Mouse (Mus musculus): ENCODE measurements at regions not wholly inside any gene's neighbourhood (a gene's known extent, or its start where the extent isn't known, plus 50 kb on each side); places are given as distances from the start of the nearest gene placed in this dataset.
A peak's percentile ranks its signal among the peaks of the same experiment; 100 is the strongest.

DNA sequence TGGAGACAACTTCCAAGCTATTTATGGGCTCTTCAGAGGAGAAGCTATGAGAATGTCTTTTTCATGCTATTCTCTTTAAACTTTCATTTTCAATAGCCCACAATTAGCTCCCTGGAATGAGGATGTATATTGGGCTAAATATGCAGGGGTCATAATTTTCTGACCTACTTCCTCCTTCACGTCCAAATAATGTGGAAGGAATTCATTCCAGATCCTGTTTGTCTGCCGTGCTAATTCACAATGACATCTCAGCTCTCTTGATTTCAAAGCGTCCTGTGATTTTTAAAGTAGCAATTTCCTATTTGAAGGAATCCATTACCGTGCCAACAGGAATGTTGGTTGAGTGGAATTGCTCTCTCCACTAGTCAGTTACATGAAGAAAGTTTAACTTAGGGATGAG is 261.7 kb upstream of the Marcks start:
- Histone ChIP-seq H3K9me3 (replicated peaks) (no peaks in the 10 kb centered on the region), H3K27ac (ENCODE audit: poor library complexity, severe bottlenecking) (no peak overlapping the region), H3K4me3 (no peak overlapping the region), H3K27me3 (replicated peaks) (no peaks in the 10 kb centered on the region), H3K36me3 (no peaks in the 10 kb centered on the region), H3K9ac (no peak overlapping the region), H3K4me1 (replicated peaks) (peaks cover 15% of the 10 kb centered on the region), H3K4me2 (no peak overlapping the region)
- no peak for ATAC-seq (ENCODE audit: insufficient number of reproducible peaks, low FRiP score)
- WGBS, result 38% methylated on average over 4 of the region's 4 CpGs

GRCm38 (mm10) chr10:37397271-37397991 is 258.7 kb upstream of the Marcks start:
- H3K36me3 ChIP-seq, result no peaks in the 10 kb centered on the region
- peak; percentile 91 for ATAC-seq (ENCODE audit: insufficient number of reproducible peaks, low FRiP score)
- peak overlapping the region; percentile 60; the same call in 1 of the 2 replicates for H3K9ac ChIP-seq
- H3K27me3 ChIP-seq (replicated peaks), result no peaks in the 10 kb centered on the region
- peak overlapping the region; percentile 86 for H3K27ac ChIP-seq (ENCODE audit: poor library complexity, severe bottlenecking)
- peaks cover 15% of the 10 kb centered on the region for H3K4me1 ChIP-seq (replicated peaks)
- peak overlapping the region; percentile 70 for H3K4me2 ChIP-seq
- no peaks in the 10 kb centered on the region for H3K9me3 ChIP-seq (replicated peaks)
- WGBS, result 3% methylated on average over 18 of the region's 18 CpGs
- H3K4me3 ChIP-seq, result peak overlapping the region; percentile 42

GRCm38 (mm10) chr10:37390011-37390410 is 251.3 kb upstream of the Marcks start:
- ATAC-seq (ENCODE audit: insufficient number of reproducible peaks, low FRiP score), result no peak
- Histone ChIP-seq H3K27me3 (replicated peaks) (no peaks in the 10 kb centered on the region), H3K36me3 (no peaks in the 10 kb centered on the region), H3K4me2 (no peak overlapping the region), H3K27ac (ENCODE audit: poor library complexity, severe bottlenecking) (no peak overlapping the region), H3K9ac (no peak overlapping the region), H3K4me3 (no peak overlapping the region), H3K9me3 (replicated peaks) (no peaks in the 10 kb centered on the region; the same call in 1 of the 2 replicates), H3K4me1 (replicated peaks) (no peaks in the 10 kb centered on the region)
- WGBS, result 80% methylated on average over 3 of the region's 3 CpGs

GRCm38 (mm10) chr10:37386216-37386615 is 247.5 kb upstream of the Marcks start:
- no peaks in the 10 kb centered on the region for H3K36me3 ChIP-seq

DNA sequence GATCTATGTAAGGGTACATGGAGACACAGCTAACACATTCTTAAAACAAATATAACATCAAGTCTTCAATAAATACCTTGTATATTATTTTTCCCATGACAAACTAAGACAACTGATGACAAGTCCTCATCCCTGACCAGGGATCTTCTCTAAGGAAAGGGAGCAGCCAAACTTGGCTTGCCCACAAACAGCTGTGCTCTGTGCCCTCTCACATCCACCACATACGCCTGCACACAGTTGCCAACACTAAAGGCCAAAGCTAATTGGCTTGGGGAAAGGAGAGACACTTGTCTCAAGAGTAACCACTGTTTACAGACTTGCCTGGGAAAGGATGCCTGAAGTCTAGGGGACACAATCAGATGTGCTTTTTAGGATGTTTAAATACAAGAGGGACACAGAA is 241.3 kb upstream of the Marcks start:
- no peak overlapping the region for H3K9ac ChIP-seq
- no peaks in the 10 kb centered on the region for H3K36me3 ChIP-seq

More at GRCm38 (mm10) chr10:37386216-37386615, 247.5 kb upstream of the Marcks start:
- Histone ChIP-seq H3K4me1 (replicated peaks) (peaks cover 3% of the 10 kb centered on the region; the same call in 1 of the 2 replicates), H3K27me3 (replicated peaks) (no peaks in the 10 kb centered on the region), H3K9me3 (replicated peaks) (no peaks in the 10 kb centered on the region; the same call in 1 of the 2 replicates), H3K4me2 (no peak overlapping the region), H3K9ac (no peak overlapping the region), H3K4me3 (no peak overlapping the region), H3K27ac (ENCODE audit: poor library complexity, severe bottlenecking) (no peak overlapping the region)
- no peak for ATAC-seq (ENCODE audit: insufficient number of reproducible peaks, low FRiP score)

GRCm38 (mm10) chr10:37378002-37378702 is 239.4 kb upstream of the Marcks start:
- H3K27me3 ChIP-seq (replicated peaks), result no peaks in the 10 kb centered on the region
- peak overlapping the region; percentile 16; the same call in 1 of the 2 replicates for H3K4me2 ChIP-seq
- no peaks in the 10 kb centered on the region for H3K9me3 ChIP-seq (replicated peaks)
- H3K4me1 ChIP-seq (replicated peaks), result peaks cover 12% of the 10 kb centered on the region
- WGBS, result 7% methylated on average over 4 of the region's 4 CpGs
- no peak overlapping the region for H3K9ac ChIP-seq
- no peak for ATAC-seq (ENCODE audit: insufficient number of reproducible peaks, low FRiP score)
- H3K36me3 ChIP-seq, result no peaks in the 10 kb centered on the region
- no peak overlapping the region for H3K27ac ChIP-seq (ENCODE audit: poor library complexity, severe bottlenecking)
- no peak overlapping the region for H3K4me3 ChIP-seq

More for the DNA sequence above, 241.3 kb upstream of the Marcks start:
- no peak for ATAC-seq (ENCODE audit: insufficient number of reproducible peaks, low FRiP score)
- Histone ChIP-seq H3K4me1 (replicated peaks) (peaks cover 12% of the 10 kb centered on the region), H3K4me3 (no peak overlapping the region), H3K4me2 (no peak overlapping the region), H3K27me3 (replicated peaks) (no peaks in the 10 kb centered on the region), H3K27ac (ENCODE audit: poor library complexity, severe bottlenecking) (no peak overlapping the region), H3K9me3 (replicated peaks) (no peaks in the 10 kb centered on the region)
- 77% methylated on average over 1 of the region's 1 CpGs for WGBS

- Histone ChIP-seq H3K27ac (ENCODE audit: poor library complexity, severe bottlenecking) (no peak overlapping the region), H3K9ac (no peak overlapping the region), H3K4me2 (no peak overlapping the region), H3K4me3 (no peak overlapping the region), H3K9me3 (replicated peaks) (no peaks in the 10 kb centered on the region), H3K4me1 (replicated peaks) (peaks cover 12% of the 10 kb centered on the region), H3K27me3 (replicated peaks) (no peaks in the 10 kb centered on the region), H3K36me3 (no peaks in the 10 kb centered on the region)
- no peak for ATAC-seq (ENCODE audit: insufficient number of reproducible peaks, low FRiP score)
- 89% methylated on average over 1 of the region's 1 CpGs for WGBS
Observed at GRCm38 (mm10) chr10:37377258-37378001, 238.7 kb upstream of the Marcks start.

DNA sequence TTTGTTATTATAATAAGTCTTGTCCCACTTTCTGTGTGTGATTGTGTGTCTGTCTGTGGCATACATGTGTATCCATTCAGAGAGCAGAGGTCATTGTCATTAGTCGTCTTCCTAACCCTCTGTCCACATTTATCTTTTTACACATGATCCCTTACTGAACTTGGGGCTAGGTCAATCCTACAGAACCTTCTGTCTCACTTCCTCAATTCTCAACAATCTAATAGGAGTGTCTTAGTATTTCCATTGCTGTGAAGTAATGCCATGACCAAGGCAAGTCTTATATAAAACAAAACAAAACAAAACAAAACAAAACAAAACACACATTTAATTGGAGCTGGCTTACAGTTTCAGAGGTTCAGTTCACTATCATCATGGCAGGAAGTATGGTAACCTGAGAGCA is 237.5 kb upstream of the Marcks start:
- Histone ChIP-seq H3K4me1 (replicated peaks) (peaks cover 9% of the 10 kb centered on the region), H3K4me3 (no peak overlapping the region), H3K36me3 (no peaks in the 10 kb centered on the region), H3K27ac (ENCODE audit: poor library complexity, severe bottlenecking) (no peak overlapping the region), H3K9me3 (replicated peaks) (no peaks in the 10 kb centered on the region), H3K4me2 (no peak overlapping the region), H3K9ac (no peak overlapping the region), H3K27me3 (replicated peaks) (no peaks in the 10 kb centered on the region)
- ATAC-seq (ENCODE audit: insufficient number of reproducible peaks, low FRiP score), result no peak
- WGBS, result 76% methylated on average over 1 of the region's 1 CpGs

GRCm38 (mm10) chr10:37375648-37376047 is 236.9 kb upstream of the Marcks start:
- no peak overlapping the region for H3K4me2 ChIP-seq
- WGBS, result 69% methylated on average over 1 of the region's 1 CpGs
- no peak overlapping the region for H3K27ac ChIP-seq (ENCODE audit: poor library complexity, severe bottlenecking)
- H3K9me3 ChIP-seq (replicated peaks), result no peaks in the 10 kb centered on the region
- no peak overlapping the region for H3K4me3 ChIP-seq
- no peak overlapping the region for H3K9ac ChIP-seq
- H3K4me1 ChIP-seq (replicated peaks), result peaks cover 9% of the 10 kb centered on the region
- no peaks in the 10 kb centered on the region for H3K36me3 ChIP-seq
- no peak for ATAC-seq (ENCODE audit: insufficient number of reproducible peaks, low FRiP score)
- no peaks in the 10 kb centered on the region for H3K27me3 ChIP-seq (replicated peaks)

DNA sequence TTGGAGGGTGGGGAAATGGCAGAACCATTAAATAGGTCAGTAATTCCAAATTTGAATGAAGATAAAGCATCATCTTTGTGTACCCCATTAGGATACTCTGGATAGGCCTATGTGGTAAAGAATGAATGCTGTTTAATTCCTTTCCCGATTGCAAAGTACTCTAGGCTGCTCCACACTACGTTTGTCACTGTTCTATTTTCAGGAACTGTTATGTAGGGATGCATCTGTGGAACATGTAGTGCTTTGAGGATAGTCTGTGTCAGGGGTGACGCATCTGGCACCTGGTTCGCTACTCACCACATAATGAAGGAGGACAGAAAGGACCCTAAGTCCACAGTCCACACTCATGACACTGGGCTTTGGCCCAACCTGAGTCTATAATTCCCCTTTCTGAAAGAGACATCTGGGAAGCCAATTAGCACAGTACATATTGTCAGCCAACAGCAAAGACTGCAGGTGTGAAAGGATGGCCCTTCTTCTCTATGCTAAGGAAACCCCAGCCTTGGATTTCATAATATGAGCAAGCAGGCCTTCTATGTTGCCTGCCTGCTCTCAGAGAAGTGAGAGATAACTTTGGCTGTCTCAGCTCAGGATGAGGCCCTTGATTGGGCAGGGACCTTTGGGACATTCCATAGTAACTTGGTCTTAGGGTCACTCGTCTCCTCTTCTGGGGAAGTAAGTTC is 230.4 kb upstream of the Marcks start:
- no peak overlapping the region for H3K9ac ChIP-seq
- no peaks in the 10 kb centered on the region for H3K36me3 ChIP-seq
- H3K9me3 ChIP-seq (replicated peaks), result no peaks in the 10 kb centered on the region
- H3K27me3 ChIP-seq (replicated peaks), result no peaks in the 10 kb centered on the region
- no peak overlapping the region for H3K4me3 ChIP-seq
- H3K4me2 ChIP-seq, result no peak overlapping the region
- WGBS, result 80% methylated on average over 5 of the region's 5 CpGs
- no peaks in the 10 kb centered on the region for H3K4me1 ChIP-seq (replicated peaks)
- no peak overlapping the region for H3K27ac ChIP-seq (ENCODE audit: poor library complexity, severe bottlenecking)
- no peak for ATAC-seq (ENCODE audit: insufficient number of reproducible peaks, low FRiP score)

- H3K4me3 ChIP-seq, result no peak overlapping the region
- H3K9ac ChIP-seq, result no peak overlapping the region
- no peaks in the 10 kb centered on the region for H3K4me1 ChIP-seq (replicated peaks)
- WGBS, result 82% methylated on average over 4 of the region's 4 CpGs
- no peak for ATAC-seq (ENCODE audit: insufficient number of reproducible peaks, low FRiP score)
- no peaks in the 10 kb centered on the region for H3K36me3 ChIP-seq
- no peak overlapping the region for H3K27ac ChIP-seq (ENCODE audit: poor library complexity, severe bottlenecking)
- no peaks in the 10 kb centered on the region for H3K9me3 ChIP-seq (replicated peaks)
- H3K27me3 ChIP-seq (replicated peaks), result no peaks in the 10 kb centered on the region
- no peak overlapping the region for H3K4me2 ChIP-seq
Observed at GRCm38 (mm10) chr10:37367796-37368195, 229.1 kb upstream of the Marcks start.

Data from heart, embryonic 12.5 days (tissue).